Mouse (Mus musculus): Measurements from ENCODE around the gene Ache.

GRCm38 (mm10) chr5:137264787-137265186, 22.5 kb upstream of the Ache start:
- no peak for TF ChIP-seq CTCF (IDR thresholded peaks at IDR 0.05; ENCODE audit: borderline replicate concordance, extremely low read depth, insufficient read depth, insufficient read length)
- TF ChIP-seq POLR2A (IDR thresholded peaks at IDR 0.05; ENCODE audit: borderline replicate concordance, extremely low read depth, insufficient read depth, insufficient read length, poor library complexity, severe bottlenecking): no peak

Data from brain, embryonic 14.5 days (tissue).